Mouse (Mus musculus) left cerebral cortex, postnatal 25 days (tissue): ENCODE data around the gene Stap2. TPM values are rescaled to one million over a fixed set of nuclear protein-coding genes. Genes with fewer than 3 reads are reported as not detected.

ENCODE experiments used
- DNase-seq, 2 experiments: peaks; one replicate each; pipeline ENCODE4 v3.0.0; 2022; ENCODE audit warnings: low spot score in 2 of 2, mixed read lengths in 1 of 2
- intact Hi-C: fragments of 180-260 bp; cut with DNase I; formaldehyde crosslinking; loops from one replicate; pipeline ENCODE4 v1.15.1; 2025
- total RNA-seq, 2 experiments: library from RNA; stranded (reverse); gene quantifications; 2 replicates each; pipeline ENCODE4 v1.2.3; 2021

The Stap2 gene
- total RNA-seq, result 1 to 10 TPM; 1.9 to 3.0 TPM

DNA sequence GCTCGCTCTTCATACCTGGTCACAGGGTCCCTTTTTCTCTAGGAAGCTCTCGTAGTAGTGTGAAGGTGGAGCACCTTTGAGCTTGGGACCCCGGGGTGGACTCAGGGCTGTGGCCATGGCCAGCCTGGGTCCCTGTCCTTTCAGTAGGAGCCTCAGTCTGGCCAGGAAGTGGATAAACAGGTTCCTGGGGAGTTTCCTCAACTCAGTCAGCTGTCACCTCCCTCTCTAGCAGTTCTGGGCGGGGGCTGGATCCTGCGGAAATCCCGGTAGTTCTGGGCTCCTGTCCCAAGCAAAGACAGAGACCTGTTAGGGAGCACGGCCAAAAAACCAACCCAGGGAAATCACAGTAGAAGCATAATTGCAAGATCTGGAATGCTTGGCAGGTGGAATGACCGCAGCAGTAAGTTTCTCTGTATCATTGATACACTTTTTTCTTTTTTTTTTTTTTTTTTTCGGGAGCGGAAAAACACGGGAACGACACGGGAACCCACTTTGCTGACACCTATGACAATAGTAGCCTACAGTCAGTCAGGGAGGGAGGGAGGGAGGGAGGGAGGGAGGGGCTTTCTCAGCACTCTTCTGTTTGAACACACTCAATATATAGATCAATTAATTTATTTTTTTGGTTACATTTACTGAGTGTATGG is at the start of gene Stap2, which contains the start of gene Mpnd:
Stap2 (minus strand) TSS at position 170 of the 647 bp plus-strand sequence.
Mpnd (plus strand) TSS at position 297 of the 647 bp plus-strand sequence.
- DNase-seq, result no peak
- intact Hi-C loops, result loop anchor here (5.0 kb wide), 1 partner anchor 303 kb away; no protein-coding TSS in a partner anchor

DNA sequence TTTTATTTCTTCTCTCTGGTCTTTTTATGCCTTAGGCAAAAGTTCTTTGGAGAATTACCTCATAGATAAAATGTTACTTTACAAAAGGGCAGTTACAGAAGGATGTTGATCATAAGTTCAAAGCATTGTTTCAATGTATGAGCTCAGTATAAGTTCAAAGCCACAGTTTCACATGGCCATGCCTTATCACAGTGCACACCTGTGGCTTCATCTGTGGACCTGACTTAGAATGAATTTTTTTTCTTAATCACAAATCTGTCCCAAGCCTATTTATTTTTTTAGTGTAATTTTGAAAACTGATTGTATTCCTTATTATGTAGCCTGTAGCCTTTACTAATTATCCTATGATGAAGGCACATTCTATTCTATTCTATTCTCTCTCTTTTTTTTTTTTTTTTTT is 49.6 kb upstream of the Stap2 start:
- no peak for DNase-seq
- intact Hi-C loops, result no loop called here

- intact Hi-C loops, result no loop called here
- DNase-seq, result no peak
Measured at GRCm38 (mm10) chr17:56051369-56051768, 46.0 kb upstream of the Stap2 start.

DNA sequence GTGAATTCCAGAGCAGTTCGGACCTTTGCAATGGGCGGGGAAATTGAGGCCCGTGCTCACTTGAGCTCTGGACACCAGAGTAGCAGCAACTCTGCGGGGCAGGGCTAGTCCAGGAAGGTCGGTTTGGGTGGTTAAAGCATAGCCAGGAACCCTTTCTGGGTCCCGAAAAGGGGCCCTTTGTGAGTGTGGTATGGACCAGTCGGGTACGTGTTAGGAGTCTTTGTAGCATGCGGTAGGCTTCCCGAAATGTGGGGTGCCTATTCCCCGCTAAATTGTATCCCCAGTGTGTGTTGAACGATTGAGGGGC is 35.4 kb upstream of the Stap2 start:
- intact Hi-C loops, result no loop called here
- no peak for DNase-seq

DNA sequence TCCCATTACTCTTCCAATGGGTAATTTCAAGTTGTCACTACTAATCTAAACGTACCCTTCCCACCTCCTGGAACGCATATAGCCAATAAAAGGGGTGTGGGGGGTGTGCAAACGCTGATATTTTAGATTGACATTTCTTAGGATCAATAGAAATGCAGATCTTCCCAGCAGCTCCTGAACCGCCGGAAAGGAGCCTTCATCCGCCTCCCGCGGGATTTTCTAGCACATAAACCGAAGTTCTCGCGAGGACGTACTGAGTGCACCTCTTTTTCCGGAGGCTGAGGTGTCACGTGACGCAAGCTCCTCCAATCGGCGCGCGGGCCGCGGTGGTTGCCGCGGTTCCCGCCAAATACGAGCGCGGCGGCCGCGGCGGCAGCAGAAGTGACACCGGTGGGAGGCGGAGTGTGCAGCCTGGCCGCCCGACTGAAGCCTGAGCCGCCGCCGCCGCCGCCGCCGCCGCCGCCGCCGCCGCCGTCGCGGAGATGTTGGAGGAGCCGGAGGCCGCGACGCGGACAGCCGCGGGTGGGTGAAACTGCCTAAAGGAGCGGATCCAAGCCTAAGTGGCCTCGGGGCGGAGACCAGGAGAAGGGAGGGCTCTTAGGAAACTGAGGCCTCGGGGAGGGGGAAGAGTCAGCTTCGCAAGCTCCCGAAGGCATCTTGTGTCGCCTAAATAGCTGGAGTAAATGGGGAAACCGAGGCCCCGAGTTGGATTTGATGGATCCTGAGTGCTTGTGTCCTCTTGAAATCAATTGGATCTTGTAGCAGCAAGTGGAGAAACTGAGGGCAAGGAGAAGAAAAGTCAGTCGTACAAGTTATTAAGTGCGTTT is 34.9 kb upstream of the Stap2 start, which contains the start of gene Chaf1a:
Chaf1a (plus strand) TSS at position 410 of the 827 bp plus-strand sequence.
- intact Hi-C loops, result no loop called here
- DNase-seq, result peak; percentile 97 to 99

DNA sequence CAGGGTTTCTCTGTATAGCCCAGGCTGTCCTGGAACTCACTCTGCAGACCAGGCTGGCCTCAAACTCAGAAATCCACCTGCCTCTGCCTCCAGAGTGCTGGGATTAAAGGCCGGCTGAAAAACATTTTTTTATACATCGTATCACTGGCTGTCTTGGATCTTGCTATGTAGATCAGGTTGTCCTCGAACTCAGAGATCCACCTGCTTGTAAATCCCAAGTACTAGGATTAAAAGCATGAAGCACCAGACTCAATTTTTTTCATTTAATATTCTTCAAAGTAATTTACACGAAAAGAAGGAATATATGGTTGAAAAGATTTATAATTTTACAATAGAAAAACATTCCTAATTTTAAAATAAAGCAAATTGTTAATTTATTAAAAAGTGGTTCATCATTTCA is 34.0 kb upstream of the Stap2 start:
- no peak for DNase-seq
- intact Hi-C loops, result no loop called here

DNA sequence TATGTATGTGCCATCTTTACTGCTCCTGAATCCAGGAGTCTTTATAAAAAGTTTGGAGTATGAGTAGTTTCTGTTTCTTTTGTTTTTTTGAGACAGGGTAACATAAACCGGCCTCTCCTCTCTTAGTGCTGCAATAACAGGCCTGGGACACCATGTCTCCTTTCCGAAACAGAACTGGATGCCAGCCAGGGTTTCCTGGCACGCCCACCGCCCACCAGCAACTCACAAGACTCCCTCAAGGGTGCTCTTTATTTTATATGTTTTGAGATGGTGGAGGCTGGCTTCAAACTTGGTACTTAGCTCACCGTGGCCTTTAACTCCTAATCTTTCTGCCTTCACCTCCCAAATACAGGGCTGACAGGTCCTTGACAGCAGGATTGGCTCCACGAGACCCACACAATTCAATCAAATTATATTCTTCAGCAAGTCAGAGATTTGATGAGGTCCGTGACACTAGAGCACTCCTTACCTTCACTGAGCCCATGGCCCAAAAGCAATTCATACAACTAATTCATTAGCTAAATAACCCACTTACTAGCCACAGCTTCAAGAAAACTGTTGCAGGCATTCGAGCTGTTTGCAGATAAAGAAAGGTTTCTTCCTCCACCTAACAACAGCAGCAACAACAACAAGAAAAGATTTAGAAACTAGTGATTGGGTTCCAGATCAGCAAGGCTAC is 33.3 kb upstream of the Stap2 start:
- intact Hi-C loops, result no loop called here
- DNase-seq, result no peak

GRCm38 (mm10) chr17:56036901-56037287 is 31.5 kb upstream of the Stap2 start:
- no peak for DNase-seq
- intact Hi-C loops, result loop anchor here (1.0 to 2.0 kb wide), 2 partner anchors 28 to 38 kb away; partner anchors contain the start of gene Ubxn6

- peak; percentile 99 to 100 for DNase-seq
- intact Hi-C loops, result loop anchor here (1.0 to 2.0 kb wide), 2 partner anchors 27 to 38 kb away; partner anchors contain the start of gene Ubxn6
Measured at GRCm38 (mm10) chr17:56036176-56036900, 31.0 kb upstream of the Stap2 start, which contains the start of gene Sh3gl1. Gene Sh3gl1 (minus strand): TSS chr17:56036635.

DNA sequence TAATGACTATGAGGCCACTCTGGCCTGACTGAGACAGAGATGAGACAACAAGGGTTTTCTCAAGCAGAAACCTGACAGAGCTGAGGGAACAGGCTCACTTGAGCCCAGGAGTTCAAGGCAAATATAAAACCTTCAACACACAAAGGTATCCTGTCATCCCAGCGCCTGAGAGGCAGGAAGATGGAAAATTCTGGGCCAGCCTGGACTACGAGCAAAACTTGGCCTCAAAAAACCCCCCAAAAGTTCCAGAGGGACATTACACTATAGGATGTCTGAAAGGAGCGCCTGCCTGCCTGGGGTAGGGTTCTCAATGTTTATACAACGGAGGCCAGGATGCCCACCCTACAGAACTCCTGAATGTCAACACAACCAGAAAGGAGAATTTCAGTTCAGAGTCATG is 29.8 kb upstream of the Stap2 start:
- no peak for DNase-seq
- intact Hi-C loops, result no loop called here

GRCm38 (mm10) chr17:56034726-56035100 is 29.3 kb upstream of the Stap2 start:
- no peak for DNase-seq
- intact Hi-C loops, result loop anchor here (1.0 kb wide), 1 partner anchor 12 kb away; no protein-coding TSS in a partner anchor

DNA sequence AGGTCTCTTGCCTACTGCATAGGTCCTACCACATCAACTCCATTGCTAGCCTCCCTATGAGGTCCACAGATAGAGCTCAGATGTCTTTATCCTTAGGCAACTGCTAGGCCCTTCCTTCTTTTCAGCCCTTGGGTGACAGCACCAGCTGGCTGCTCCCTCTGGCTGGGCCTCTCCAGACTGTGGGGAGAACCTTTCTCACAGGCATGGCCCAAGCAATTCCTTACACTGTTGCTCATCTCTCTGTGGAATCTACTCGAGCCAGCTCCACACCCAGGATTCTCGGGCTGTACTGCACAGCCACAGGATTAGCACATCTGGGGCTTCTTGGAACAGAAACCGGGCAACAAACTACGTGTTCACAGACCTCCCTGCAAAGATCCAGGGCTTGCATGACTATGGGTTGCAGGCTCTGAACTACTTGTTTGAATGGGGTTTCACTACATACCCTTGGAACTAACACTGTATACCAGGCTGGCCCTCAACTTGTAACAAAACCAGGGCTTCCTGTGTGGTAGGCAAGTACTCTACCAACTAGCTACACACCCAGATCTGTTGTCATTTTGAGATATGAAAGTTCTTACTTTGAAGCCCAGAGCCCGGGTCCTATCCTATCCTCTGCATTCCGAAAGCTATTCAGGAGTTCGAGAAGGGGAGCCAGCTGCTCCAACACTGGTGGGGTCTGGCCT is 28.8 kb upstream of the Stap2 start:
- intact Hi-C loops, result loop anchor here (1.0 kb wide), 1 partner anchor 12 kb away; no protein-coding TSS in a partner anchor
- DNase-seq, result no peak

DNA sequence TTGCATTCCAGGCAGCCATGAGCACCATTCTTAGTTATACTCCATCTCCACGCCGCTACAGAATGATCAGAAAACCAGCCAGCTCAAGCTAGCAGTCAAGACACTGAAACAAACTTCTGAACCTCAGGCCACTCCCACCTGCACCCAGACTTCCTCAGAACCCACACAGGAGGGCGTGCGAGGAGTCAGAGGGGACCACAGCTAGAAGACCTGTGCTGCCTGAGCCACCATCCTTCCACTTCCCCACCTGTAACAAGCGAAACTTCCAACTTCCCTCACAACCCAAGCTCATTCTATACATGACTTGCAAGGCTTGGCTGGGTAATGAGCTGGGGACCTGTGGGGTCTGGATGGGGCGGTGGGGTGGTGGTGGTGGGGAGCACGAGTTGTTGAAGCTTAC is 27.4 kb upstream of the Stap2 start:
- intact Hi-C loops, result no loop called here
- DNase-seq, result no peak

GRCm38 (mm10) chr17:56032127-56032733 is 26.8 kb upstream of the Stap2 start:
- no peak for DNase-seq
- intact Hi-C loops, result no loop called here

GRCm38 (mm10) chr17:56031431-56031830 is 26.0 kb upstream of the Stap2 start:
- intact Hi-C loops, result no loop called here
- no peak for DNase-seq

DNA sequence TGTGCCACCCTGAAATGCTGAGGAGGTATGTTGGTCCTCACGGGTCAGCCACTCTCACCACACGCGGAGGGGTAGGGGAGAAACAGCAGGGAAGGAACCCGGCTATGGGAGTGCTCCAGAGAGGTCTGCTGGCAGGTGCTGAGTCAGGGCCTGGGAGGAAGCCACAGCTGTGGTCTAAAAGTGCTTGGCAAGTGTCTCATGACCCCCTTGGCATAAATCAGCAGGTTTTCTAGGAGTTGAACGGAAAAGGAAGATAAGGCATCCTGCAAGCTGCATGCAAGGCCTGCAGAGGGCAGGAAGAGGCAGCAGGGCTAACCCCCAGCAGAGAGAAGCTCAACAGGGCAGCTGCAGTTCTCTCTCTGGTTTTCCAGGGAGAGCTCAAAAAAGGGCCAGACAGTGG is 25.5 kb upstream of the Stap2 start:
- intact Hi-C loops, result no loop called here
- DNase-seq, result no peak

DNA sequence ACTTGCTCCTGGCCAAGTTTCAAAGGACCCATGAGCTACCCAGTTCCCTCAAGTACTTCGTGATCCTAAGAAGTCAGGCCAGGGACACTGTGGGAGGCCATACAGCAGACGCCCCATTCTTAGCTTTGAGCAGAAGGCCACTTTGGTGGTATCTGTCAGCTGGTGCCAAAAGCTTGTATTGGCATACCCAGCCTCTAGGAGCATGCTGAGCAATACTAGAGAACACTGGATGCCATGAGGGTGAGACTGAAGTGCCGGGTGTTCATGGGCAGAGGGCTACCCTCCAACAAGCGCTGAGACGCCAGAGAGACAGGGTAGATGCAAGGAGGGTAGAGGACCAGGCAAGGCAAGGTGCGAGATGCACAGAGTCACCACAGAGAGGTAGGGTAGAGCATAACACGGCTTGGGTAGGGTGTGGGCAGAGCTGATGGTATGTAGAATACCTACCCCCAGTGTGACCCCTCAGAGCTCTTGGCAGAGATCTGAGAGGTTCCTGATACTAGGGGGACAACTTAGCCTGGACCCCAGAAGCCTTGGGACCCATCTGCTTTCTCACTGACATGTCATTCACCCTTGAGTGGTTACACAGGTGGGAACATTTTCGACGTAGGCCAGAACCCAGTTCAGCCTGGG is 25.0 kb upstream of the Stap2 start:
- intact Hi-C loops, result no loop called here
- DNase-seq, result no peak

GRCm38 (mm10) chr17:56027801-56028441 is 22.5 kb upstream of the Stap2 start:
- intact Hi-C loops, result no loop called here
- DNase-seq, result no peak
